Mouse (Mus musculus) CH12.LX (cell line): Measurements from ENCODE around the gene Taldo1. TPM values are rescaled to one million over a fixed set of nuclear protein-coding genes. Genes with fewer than 3 reads are reported as not detected.

ENCODE experiments used
- DNase-seq: peaks from one replicate; pipeline ENCODE4 v3.0.0-alpha.2; 2013; ENCODE audit errors: extremely low read depth
- H3K27ac ChIP-seq: 2 replicates; pipeline ENCODE4 v1.5.1; 2012; ENCODE audit warnings: low read depth, mild to moderate bottlenecking, control low read depth, moderate library complexity; ENCODE audit not compliant: insufficient read depth
- H3K27me3 ChIP-seq: replicated peaks from 2 replicates; pipeline ENCODE3; 2012; ENCODE audit warnings: inconsistent platforms
- H3K36me3 ChIP-seq, 2 experiments: replicated peaks in 1 of 2; 2 replicates each; pipeline versions ENCODE3 to v1.6.1; 2012; ENCODE audit warnings: inconsistent platforms in 1 of 2, low read length in 1 of 2, mild to moderate bottlenecking in 1 of 2, mixed read lengths in 1 of 2, moderate library complexity in 1 of 2; ENCODE audit not compliant: control insufficient read depth in 1 of 2, insufficient read depth in 1 of 2
- H3K4me1 ChIP-seq, 2 experiments: 2 replicates each; pipeline ENCODE4 v1.6.1; 2012; ENCODE audit warnings: inconsistent platforms in 1 of 2, moderate library complexity in 1 of 2; ENCODE audit not compliant: insufficient read depth in 2 of 2, control insufficient read depth in 1 of 2
- H3K4me2 ChIP-seq: 2 replicates; pipeline ENCODE4 v1.6.1; 2012; ENCODE audit warnings: low read depth, mild to moderate bottlenecking, control low read depth; ENCODE audit not compliant: poor library complexity, insufficient read depth, severe bottlenecking
- H3K4me3 ChIP-seq, 3 experiments: fragments of 150-350 bp in 1 of 3; sonication (generic) in 1 of 3; replicated peaks in 1 of 3; 2 replicates each; pipeline versions ENCODE3 to v1.5.1; 2011 to 2012; ENCODE audit warnings: low read depth in 2 of 3, low read length in 2 of 3, mild to moderate bottlenecking in 2 of 3, moderate library complexity in 2 of 3, control low read depth in 1 of 3, improper control_type of control experiment in 1 of 3, inconsistent platforms in 1 of 3, mixed read lengths in 1 of 3; ENCODE audit not compliant: poor library complexity in 1 of 3
- H3K79me2 ChIP-seq: replicated peaks from 2 replicates; pipeline ENCODE4 v1.6.1; 2012; ENCODE audit warnings: mild to moderate bottlenecking, moderate library complexity; ENCODE audit not compliant: control insufficient read depth, poor library complexity, insufficient read depth, severe bottlenecking; ENCODE audit errors: extremely low read depth
- H3K9ac ChIP-seq: 2 replicates; pipeline ENCODE4 v1.6.1; 2012; ENCODE audit warnings: low read depth, mild to moderate bottlenecking, control low read depth, moderate library complexity; ENCODE audit not compliant: insufficient read depth
- H3K9me3 ChIP-seq: replicated peaks from 2 replicates; pipeline ENCODE3; 2012; ENCODE audit warnings: low read length, inconsistent platforms, mixed read lengths
- CHD2 ChIP-seq: IDR thresholded peaks from 2 replicates; pipeline ENCODE4 v1.6.1; 2011; ENCODE audit warnings: low read length, improper control_type of control experiment
- CTCF ChIP-seq, 2 experiments: IDR thresholded peaks in 1 of 2; conservative IDR thresholded peaks in 1 of 2; 2 replicates each; pipeline ENCODE4 v1.5.1; 2011 to 2012; ENCODE audit warnings: low read depth in 2 of 2, low read length in 2 of 2, improper control_type of control experiment in 1 of 2, inconsistent platforms in 1 of 2, mild to moderate bottlenecking in 1 of 2, moderate library complexity in 1 of 2
- E2F4 ChIP-seq: IDR thresholded peaks from 2 replicates; pipeline ENCODE4 v1.6.1; 2011; ENCODE audit warnings: low read depth, low read length, improper control_type of control experiment; ENCODE audit not compliant: insufficient replicate concordance
- ELF1 ChIP-seq: IDR thresholded peaks from 2 replicates; pipeline ENCODE4 v1.6.1; 2014; ENCODE audit warnings: low read depth, mild to moderate bottlenecking, inconsistent platforms, low read length, improper control_type of control experiment
- GABPA ChIP-seq: IDR thresholded peaks from 2 replicates; pipeline ENCODE4 v1.6.1; 2012; ENCODE audit warnings: low read depth, low read length, improper control_type of control experiment, inconsistent platforms; ENCODE audit not compliant: insufficient replicate concordance
- IRF4 ChIP-seq: IDR thresholded peaks from 2 replicates; pipeline ENCODE4 v1.6.1; 2014; ENCODE audit warnings: low read depth, mild to moderate bottlenecking, inconsistent platforms, low read length, improper control_type of control experiment
- JUN ChIP-seq: IDR thresholded peaks from 2 replicates; pipeline ENCODE4 v1.6.1; 2011; ENCODE audit warnings: low read depth, mild to moderate bottlenecking, low read length, improper control_type of control experiment, moderate library complexity; ENCODE audit not compliant: insufficient read depth
- KAT2A ChIP-seq: IDR thresholded peaks from 2 replicates; pipeline ENCODE4 v1.6.1; 2012; ENCODE audit warnings: low read length, improper control_type of control experiment, inconsistent platforms; ENCODE audit not compliant: insufficient replicate concordance
- MAZ ChIP-seq: IDR thresholded peaks from 2 replicates; pipeline ENCODE4 v1.6.1; 2012; ENCODE audit warnings: low read depth, mild to moderate bottlenecking, inconsistent platforms, low read length, improper control_type of control experiment, moderate library complexity
- MXI1 ChIP-seq: IDR thresholded peaks from 2 replicates; pipeline ENCODE4 v1.6.1; 2011; ENCODE audit warnings: mild to moderate bottlenecking, low read depth, low read length, improper control_type of control experiment
- MYC ChIP-seq: IDR thresholded peaks from 2 replicates; pipeline ENCODE4 v1.6.1; 2011; ENCODE audit warnings: low read depth, mild to moderate bottlenecking, improper control_type of control experiment, low read length
- NELFE ChIP-seq: IDR thresholded peaks from 2 replicates; pipeline ENCODE4 v1.6.1; 2011; ENCODE audit warnings: low read depth, low read length, improper control_type of control experiment
- NRF1 ChIP-seq: IDR thresholded peaks from 2 replicates; pipeline ENCODE4 v1.6.1; 2014; ENCODE audit warnings: low read depth, mild to moderate bottlenecking, inconsistent platforms, low read length, improper control_type of control experiment, moderate library complexity
- POLR2A ChIP-seq: IDR thresholded peaks from 2 replicates; pipeline ENCODE4 v1.6.1; 2011; ENCODE audit warnings: low read depth, mild to moderate bottlenecking, improper control_type of control experiment, low read length
- RAD21 ChIP-seq: IDR thresholded peaks from 2 replicates; pipeline ENCODE4 v1.6.1; 2011; ENCODE audit warnings: low read depth, mild to moderate bottlenecking, low read length, improper control_type of control experiment, moderate library complexity
- RCOR1 ChIP-seq: conservative IDR thresholded peaks from 2 replicates; pipeline ENCODE4 v1.6.1; 2012; ENCODE audit warnings: low read depth, mild to moderate bottlenecking, inconsistent platforms, low read length, improper control_type of control experiment
- SIN3A ChIP-seq: IDR thresholded peaks from 2 replicates; pipeline ENCODE4 v1.6.1; 2012; ENCODE audit warnings: low read length, improper control_type of control experiment, inconsistent platforms
- SMC3 ChIP-seq: IDR thresholded peaks from 2 replicates; pipeline ENCODE4 v1.6.1; 2011; ENCODE audit warnings: low read depth, low read length, improper control_type of control experiment
- TBP ChIP-seq: conservative IDR thresholded peaks from 2 replicates; pipeline ENCODE4 v1.6.1; 2011; ENCODE audit warnings: low read depth, low read length, improper control_type of control experiment
- UBTF ChIP-seq: IDR thresholded peaks from 2 replicates; pipeline ENCODE4 v1.6.1; 2012; ENCODE audit warnings: low read depth, mild to moderate bottlenecking, inconsistent platforms, low read length, improper control_type of control experiment, moderate library complexity
- USF1 ChIP-seq: IDR thresholded peaks from 2 replicates; pipeline ENCODE4 v1.6.1; 2014; ENCODE audit warnings: low read depth, mild to moderate bottlenecking, inconsistent platforms, low read length, improper control_type of control experiment
- USF2 ChIP-seq: conservative IDR thresholded peaks from 2 replicates; pipeline ENCODE4 v1.6.1; 2011; ENCODE audit warnings: low read depth, low read length, improper control_type of control experiment
- ZC3H11A ChIP-seq: IDR thresholded peaks from 2 replicates; pipeline ENCODE4 v1.6.1; 2012; ENCODE audit warnings: low read depth, mild to moderate bottlenecking, inconsistent platforms, low read length, improper control_type of control experiment
- ZKSCAN1 ChIP-seq: IDR thresholded peaks from 2 replicates; pipeline ENCODE4 v1.6.1; 2012; ENCODE audit warnings: low read depth, inconsistent platforms, low read length, improper control_type of control experiment, borderline replicate concordance
- ZNF384 ChIP-seq: IDR thresholded peaks from 2 replicates; pipeline ENCODE4 v1.6.1; 2012; ENCODE audit warnings: low read depth, low read length, improper control_type of control experiment, inconsistent platforms
- dilution Hi-C: fragments of 300-500 bp; cut with MboI; formaldehyde crosslinking; loops from 2 replicates; pipeline ENCODE4 v1.14.3; 2020; ENCODE audit warnings: low sequenced_read_pairs; ENCODE audit not compliant: extremely low pct_unique_long_range_greater_than_20kb, extremely low pct_ligation_motif_present
- in situ Hi-C: fragments of 300-500 bp; cut with MboI; formaldehyde crosslinking; loops from 3 replicates; pipeline ENCODE4 v1.14.3; 2019; ENCODE audit warnings: low sequenced_read_pairs, low pct_ligation_motif_present, low pct_unique_long_range_greater_than_20kb, mixed read lengths
- polyA plus RNA-seq: library from polyadenylated mRNA; unstranded; fragments of >175 nt; gene quantifications from 2 replicates; pipeline ENCODE4 v1.2.1, GENCODE M21; 2012; ENCODE audit warnings: low read depth; ENCODE audit not compliant: insufficient read length
- total RNA-seq, 2 experiments: library from RNA; depleted of rRNA; stranded (reverse); fragments of 300-350 nt in 1 of 2; fragments of >200 nt in 1 of 2; gene quantifications; 2 replicates each; pipeline ENCODE4 v1.2.3; 2012 to 2014

Taldo1 gene
- total and polyA plus RNA-seq, 3 experiments: 129 to 228 (median 188) TPM

- Histone ChIP-seq H3K79me2 (peaks cover 19% of the 10 kb centered on the region), H3K4me2 (no peak overlapping the region), H3K4me3 (no peak overlapping the region)
- dilution Hi-C loops: no loop called here
- DNase-seq: peak; percentile 72
- no peak for TF ChIP-seq TBP
- no peak for TF ChIP-seq GABPA
- TF ChIP-seq IRF4: no peak
- no peak for TF ChIP-seq UBTF
- peak; percentile 37 for TF ChIP-seq RAD21
- TF ChIP-seq SMC3: peak; percentile 59
- peak; percentile 71 to 76 for TF ChIP-seq CTCF (conservative IDR thresholded peaks at IDR 0.05 in 1 of 2, IDR thresholded peaks at IDR 0.05 in 1 of 2; ENCODE audit: low read depth in 2 of 2, low read length in 2 of 2)
- TF ChIP-seq, all 38 proteins: peak for 3
- Histone ChIP-seq H3K27me3 (no peaks in the 10 kb centered on the region), H3K36me3 (peaks cover 43 to 53% of the 10 kb centered on the region in 2 experiments), H3K27ac (no peak overlapping the region), H3K4me1 (peaks cover 22 to 57% of the 10 kb centered on the region in 2 experiments), H3K9me3 (no peaks in the 10 kb centered on the region), H3K9ac (no peak overlapping the region)
- in situ Hi-C loops: no loop called here
These were observed 48.6 kb downstream of the Taldo1 start for GRCm38 (mm10) chr7:141440613-141441012.

- Histone ChIP-seq H3K27ac (no peak overlapping the region), H3K36me3 (peaks cover 43 to 53% of the 10 kb centered on the region in 2 experiments), H3K79me2 (peaks cover 12% of the 10 kb centered on the region), H3K4me1 (peaks cover 15 to 49% of the 10 kb centered on the region in 2 experiments), H3K27me3 (no peaks in the 10 kb centered on the region), H3K4me2 (no peak overlapping the region), H3K4me3 (no peak overlapping the region)
- no peak for DNase-seq
- dilution Hi-C loops: no loop called here
- in situ Hi-C loops: no loop called here
- TF ChIP-seq USF2: no peak
- TF ChIP-seq JUN: no peak
- TF ChIP-seq RCOR1: no peak
- no peak for TF ChIP-seq E2F4
- TF ChIP-seq ZC3H11A: no peak
- no peak for TF ChIP-seq MYC
- TF ChIP-seq, all 38 proteins: peak for 0
- Histone ChIP-seq H3K9me3 (no peaks in the 10 kb centered on the region), H3K9ac (no peak overlapping the region)
These were observed 49.5 kb downstream of the Taldo1 start for GRCm38 (mm10) chr7:141441460-141441859.

- dilution Hi-C loops (no loop called here), in situ Hi-C loops (no loop called here)
- DNase-seq: no peak
- H3K4me3 ChIP-seq: peak overlapping the region; percentile 64 to 91 (median 67)
- peaks cover 10% of the 10 kb centered on the region; the same call in 1 of the 2 replicates for H3K79me2 ChIP-seq
- peak overlapping the region; percentile 97 for H3K4me2 ChIP-seq
- no peak overlapping the region for H3K27ac ChIP-seq
- no peaks in the 10 kb centered on the region for H3K27me3 ChIP-seq
- no peak for TF ChIP-seq MXI1
- no peak for TF ChIP-seq USF1
- no peak for TF ChIP-seq NELFE
- TF ChIP-seq KAT2A: no peak
- no peak for TF ChIP-seq NRF1
- TF ChIP-seq RAD21: no peak
- TF ChIP-seq CHD2: no peak
- no peak for TF ChIP-seq MAZ
- TF ChIP-seq GABPA: no peak
- no peak for TF ChIP-seq UBTF
- TF ChIP-seq SIN3A: no peak
- TF ChIP-seq POLR2A: no peak
- no peak for TF ChIP-seq RCOR1
- TF ChIP-seq ZKSCAN1: no peak
- no peak for TF ChIP-seq SMC3
- no peak for TF ChIP-seq E2F4
- no peak for TF ChIP-seq ELF1
- TF ChIP-seq TBP: no peak
- no peak for TF ChIP-seq ZNF384
- TF ChIP-seq, all 38 proteins: peak for 0
- Histone ChIP-seq H3K9ac (peak overlapping the region; percentile 62; the same call in 1 of the 2 replicates), H3K36me3 (peaks cover 43 to 53% of the 10 kb centered on the region in 2 experiments), H3K4me1 (peaks cover 15 to 50% of the 10 kb centered on the region in 2 experiments), H3K9me3 (no peaks in the 10 kb centered on the region)
These were observed 50.2 kb downstream of the Taldo1 start for GRCm38 (mm10) chr7:141442199-141442598.
